Mouse (Mus musculus): ENCODE measurements around the gene Rab4b.

Gene Rab4b

DNA sequence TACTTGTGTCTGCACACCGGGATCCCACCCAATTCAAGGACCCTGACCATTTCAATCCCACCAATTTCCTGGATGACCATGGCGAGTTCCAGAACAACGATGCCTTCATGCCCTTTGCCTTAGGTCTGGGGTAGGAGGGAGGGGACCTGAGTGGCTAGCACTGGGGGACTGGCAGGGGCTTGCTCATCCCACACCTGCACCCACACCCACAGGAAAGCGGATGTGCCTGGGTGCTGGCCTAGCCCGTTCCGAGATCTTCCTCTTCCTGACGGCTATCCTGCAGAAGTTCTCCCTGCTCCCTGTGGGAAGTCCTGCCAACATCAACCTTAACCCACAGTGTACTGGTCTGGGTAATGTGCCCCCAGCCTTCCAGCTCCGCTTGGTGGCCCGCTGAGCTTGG, 20.5 kb downstream of the Rab4b start:
- no peak for DNase-seq

DNA sequence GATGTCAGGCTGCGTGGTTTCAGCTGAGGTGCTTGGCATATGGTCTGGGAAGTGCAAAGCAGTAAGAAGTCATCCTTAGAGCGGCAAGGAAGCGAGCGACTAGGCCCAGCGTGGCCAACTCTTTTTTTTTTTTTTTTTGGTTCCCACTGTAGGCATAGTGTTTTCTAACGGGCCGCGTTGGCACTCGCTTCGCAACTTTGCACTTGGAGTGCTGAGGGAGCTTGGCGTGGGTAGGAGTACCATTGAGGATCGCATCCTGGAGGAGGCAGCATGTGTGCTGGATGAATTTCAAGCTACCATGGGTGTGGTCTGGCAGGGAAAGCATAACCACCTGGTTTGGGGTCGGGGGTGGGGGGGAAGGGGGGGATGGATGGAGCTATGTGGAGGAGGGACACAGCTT, 22.7 kb downstream of the Rab4b start:
- no peak for DNase-seq

DNA sequence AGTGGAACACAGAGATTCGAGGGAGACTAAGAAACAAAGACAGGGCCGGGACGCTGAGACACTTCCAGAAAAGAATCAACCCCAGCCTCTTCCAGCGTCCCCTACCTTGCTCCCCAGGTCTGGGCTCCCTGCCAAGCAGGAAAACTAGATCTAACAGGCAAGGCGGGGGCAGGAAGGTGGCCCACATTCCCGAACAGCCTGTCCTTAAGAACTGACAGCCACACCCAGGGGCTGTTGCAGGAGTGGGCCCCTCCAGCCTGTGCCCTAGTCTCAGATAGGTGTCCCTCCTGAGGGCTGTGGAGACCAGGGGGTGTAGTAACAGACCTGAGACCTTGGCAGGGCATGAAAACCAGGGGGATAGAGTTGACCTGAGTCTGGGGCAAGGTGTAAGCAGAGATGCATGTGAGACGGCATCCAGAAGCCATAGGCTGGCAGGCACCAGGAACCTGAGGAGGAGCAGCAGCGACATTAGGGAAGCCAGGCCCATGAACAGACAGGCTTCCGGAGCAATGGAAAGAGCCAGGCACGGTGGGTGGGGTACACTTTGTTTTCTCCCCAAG, 25.4 kb downstream of the Rab4b start, which contains the start of gene Cyp2t4:
TSS of gene Cyp2t4 (plus strand) at position 510 of the 560 bp plus-strand sequence.
- peak; percentile 79 for DNase-seq

DNA sequence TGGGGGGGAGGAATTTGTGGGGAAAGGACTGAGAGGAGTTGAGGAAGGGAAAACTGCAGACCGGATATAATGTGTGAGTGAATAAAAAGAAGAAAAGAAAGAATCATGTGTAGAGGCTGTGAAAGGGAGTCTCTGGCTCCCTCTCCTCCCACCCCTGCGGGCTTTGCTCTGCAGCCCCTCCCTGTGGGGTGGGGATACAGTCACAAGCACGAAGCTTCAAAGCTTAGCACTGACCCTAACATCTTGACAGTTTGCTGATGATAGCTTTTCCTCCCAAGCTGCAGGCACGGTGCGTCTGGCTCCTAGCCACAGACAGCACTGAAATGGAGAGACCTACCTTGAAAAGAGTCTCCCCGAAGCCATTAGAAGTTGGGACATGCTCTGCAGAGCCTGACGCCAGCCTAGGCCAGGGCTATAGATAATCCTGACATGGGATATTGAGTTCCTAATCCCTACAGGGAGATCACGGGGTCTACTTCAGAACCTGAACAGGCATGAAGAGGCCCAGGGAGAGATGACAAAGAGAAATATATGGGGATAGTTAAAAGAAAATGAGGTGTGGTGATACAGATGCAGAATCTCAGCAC, 42.2 kb downstream of the Rab4b start:
- no peak for DNase-seq

DNA sequence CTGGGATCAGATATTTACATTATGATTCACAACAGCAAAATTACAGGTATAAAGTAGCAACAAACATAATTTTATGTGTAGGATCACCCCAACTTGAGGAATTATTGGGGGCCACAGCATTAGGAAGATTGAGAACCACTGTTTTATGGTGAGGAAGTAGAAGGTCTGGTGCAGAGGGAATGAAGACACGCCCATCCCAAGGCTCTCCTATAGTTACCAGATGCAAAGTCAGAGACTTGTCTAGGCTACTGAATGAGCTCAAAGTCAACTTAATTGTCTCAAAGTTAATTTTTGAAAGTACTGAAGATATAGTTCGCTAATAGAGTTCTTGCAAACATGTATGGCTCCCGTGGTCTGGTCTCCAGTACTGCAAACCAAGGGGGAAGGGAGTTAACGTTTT, 44.9 kb downstream of the Rab4b start:
- no peak for DNase-seq

DNA sequence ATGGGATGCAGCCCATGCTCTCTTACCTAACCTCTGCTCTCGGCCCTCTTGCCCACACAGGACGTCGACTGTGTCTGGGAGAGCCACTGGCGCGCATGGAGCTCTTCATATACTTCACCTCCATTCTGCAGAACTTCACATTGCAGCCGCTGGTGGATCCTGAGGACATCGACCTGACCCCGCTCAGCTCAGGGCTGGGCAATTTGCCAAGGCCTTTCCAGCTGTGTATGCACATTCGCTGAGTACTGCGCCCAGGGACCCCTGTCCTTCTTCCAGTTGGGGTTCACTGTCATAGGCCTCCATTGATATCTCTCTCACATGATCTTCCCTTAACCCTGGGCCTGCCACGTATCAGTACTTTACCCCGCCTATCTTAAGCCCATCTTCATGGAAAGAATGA, 45.5 kb downstream of the Rab4b start:
- DNase-seq: no peak

DNA sequence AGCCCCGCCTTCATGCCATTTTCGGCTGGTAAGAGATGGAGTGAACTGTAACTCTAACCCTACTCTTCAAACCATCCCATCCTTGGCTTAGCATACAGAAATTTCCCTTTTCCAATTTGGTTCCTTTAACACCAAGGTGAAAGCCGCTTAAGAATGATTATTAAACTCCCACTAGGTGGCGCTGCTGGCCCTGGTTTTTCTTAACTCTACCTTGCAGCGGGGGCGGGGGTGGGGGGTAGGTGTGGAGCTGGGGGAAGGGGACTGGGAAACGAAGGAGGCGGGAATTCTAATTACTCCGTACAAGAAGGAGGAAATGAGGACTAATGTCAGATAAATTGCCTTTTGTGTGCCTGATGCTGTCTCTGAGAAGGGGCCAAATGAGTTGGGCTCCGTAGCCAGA, 46.1 kb downstream of the Rab4b start:
- DNase-seq: peak; percentile 75

DNA sequence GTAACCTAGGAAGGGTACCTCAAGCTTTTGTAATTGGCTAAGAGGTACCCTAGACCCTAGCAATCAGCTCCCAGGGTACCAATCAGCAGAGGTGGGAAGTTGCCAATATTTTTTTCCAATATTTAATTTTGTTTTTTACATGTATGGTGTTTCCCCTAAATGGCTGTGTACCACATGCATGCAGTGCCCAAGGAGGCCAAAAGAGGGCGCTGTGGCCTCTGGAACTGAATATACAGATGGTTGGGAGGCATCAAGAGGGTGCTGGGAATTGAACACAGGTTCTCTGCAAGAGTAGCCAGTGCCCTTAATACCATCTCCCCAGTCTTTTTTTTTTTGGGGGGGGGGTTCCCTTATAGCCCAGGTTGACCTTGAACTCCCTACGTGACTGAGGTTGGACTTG, 47.3 kb downstream of the Rab4b start:
- DNase-seq: no peak

DNA sequence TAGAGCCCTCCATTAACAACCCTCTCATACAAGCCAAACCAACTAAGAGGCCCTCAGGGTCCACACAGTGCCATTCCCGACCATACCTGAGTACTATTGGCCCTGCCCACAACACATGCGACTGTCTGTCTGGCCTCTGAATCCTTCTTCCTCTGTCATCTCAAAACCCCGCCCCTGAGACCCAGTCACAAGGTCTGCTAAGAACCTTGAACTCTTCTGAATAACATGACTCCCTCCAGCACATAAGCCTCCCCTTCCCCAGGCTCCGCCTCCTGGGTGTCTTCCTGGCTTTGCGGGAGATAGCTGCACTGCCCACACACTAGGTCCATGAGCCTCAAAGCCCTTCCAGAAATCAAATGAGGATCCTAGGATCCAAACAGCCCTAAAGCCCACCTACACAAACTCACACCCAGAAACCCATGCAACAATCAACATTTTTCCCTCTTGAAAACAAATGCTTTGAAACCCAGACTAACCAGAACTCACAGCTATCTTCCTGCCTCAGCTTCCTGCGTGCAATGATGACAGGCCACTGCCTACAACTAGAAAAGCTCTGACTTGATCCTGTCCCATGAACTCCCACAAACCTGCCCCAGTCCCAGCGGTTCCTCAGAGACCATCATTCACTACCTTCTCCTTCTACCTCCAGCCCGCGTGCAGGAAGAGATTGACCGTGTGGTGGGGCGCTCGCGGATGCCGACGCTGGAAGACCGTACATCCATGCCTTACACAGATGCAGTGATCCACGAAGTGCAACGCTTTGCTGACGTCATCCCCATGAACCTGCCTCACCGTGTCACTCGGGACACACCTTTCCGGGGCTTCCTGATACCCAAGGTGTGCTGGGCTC, 48.0 kb downstream of the Rab4b start:
- DNase-seq: no peak

DNA sequence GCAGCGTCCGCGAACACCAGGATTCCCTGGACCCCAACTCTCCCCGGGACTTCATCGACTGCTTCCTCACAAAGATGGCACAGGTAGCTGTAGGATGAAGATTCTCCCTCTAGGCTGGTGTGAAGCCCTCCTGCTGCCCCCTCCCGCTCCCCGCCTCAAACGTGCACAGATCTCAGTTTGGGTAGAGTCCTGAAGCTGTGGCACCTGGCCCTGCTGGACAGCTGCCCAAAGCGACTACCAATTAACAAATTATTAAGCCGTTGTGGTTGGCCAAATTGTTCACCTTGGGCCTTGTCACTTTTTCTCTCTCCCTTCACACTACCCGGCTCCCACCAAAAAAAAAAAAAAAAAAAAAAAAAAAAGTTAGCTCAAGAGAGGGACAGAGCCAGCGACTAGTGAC, 48.9 kb downstream of the Rab4b start:
- DNase-seq: no peak

DNA sequence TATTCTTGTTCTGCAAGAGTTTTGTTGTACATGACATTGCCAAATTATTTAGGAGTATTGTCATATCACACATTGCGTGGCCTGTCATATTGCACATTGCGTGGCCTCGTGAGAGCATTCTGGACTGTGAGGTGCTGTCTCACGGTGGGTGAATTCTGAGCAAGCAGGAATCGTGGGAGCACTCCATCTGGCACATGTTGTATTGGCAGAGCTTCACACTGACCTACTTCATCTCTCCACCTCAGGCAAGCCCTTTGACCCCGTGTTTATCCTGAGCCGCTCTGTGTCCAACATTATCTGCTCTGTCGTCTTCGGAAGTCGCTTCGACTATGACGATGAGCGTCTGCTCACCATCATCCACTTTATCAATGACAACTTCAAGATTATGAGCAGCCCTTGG, 49.8 kb downstream of the Rab4b start:
- no peak for DNase-seq

DNA sequence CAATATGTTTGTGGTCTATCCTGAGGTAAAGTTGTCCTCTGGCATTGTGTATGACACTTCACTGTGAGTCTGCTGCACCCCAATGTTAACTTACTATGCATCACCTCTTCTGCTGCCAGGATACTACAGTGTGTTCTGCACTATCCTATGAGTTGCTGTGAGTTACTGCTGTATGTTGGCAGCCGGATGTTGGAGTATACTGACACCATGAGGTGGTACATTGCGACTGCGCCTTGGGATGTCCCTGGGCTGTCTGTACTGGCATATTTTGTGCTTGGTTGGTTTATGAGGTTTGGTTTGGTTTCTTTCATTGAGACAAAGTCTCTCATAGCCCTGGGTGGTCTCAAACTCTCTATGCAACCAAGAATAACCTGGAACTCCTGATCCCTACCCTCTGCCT, 50.5 kb downstream of the Rab4b start:
- DNase-seq: peak; percentile 69

DNA sequence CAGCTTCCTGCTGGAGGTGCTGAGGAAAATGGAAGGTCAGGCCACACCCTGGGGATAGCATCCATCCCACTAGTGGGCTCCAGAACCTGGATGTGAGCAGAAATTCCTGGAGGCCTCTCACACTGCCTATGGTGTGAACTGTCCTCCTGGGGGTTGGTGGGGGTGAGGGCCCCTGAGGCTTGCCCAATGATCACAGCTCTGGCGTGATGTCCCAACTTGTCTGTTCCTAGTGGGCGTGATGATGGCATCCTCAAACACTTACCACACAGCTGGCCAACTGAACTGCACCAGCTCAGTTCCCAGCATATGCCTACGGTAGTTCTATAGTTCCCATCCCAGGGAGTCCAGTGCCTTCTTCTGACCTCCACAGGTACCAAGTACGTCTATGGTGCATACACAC, 53.7 kb downstream of the Rab4b start:
- no peak for DNase-seq

DNA sequence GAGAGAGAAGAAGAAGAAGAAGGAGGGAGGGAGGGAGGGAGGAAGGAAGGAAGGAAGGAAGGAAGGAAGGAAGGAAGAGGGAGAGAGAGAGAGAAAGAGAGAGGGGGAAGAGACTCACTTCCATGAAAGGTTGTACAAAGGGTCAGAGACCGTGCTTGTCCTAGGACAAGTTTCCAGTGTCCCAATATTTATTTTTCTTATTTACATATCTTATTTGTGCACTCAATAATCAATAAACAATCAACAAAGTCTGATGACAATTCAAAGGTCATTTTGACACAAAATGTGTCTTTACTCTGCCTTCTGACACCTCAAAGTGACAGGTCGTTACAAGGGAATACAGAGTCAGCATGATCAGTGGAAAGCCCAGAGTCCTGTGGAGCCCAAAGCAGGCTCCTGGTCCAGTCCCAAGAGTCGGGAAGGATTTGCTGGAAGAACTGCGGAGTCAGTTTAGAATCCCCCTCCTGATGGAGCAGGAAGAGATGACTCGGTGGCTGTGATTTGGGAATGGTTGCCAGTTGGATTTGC, 54.3 kb downstream of the Rab4b start:
- no peak for DNase-seq

DNA sequence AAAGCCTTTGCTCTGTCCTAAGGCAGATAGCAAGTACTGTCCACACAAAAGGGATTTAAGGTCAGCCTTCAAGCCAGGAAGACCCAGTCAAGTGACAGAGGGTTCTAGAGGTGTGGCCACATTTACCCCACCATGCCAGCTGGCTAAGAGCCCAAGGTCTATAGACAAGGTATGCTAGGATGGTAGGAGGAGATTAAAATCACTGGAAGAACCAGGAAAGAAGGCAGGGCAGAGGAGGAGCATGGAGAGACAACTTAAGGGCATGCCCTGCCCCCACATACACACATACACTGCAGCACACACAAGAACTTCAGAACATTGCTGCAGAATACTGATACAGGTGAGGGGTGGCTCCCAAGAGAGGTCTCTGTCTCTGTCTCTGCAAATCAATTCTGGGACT, 59.0 kb downstream of the Rab4b start, which contains the start of gene Cyp2f2:
TSS of gene Cyp2f2 (plus strand) at position 234 of the 400 bp plus-strand sequence.
- peak; percentile 73 for DNase-seq

Measured in lung, postnatal 36 days (tissue).